Mouse (Mus musculus): Measurements from ENCODE around the gene Calm4.

Calm4 gene

DNA sequence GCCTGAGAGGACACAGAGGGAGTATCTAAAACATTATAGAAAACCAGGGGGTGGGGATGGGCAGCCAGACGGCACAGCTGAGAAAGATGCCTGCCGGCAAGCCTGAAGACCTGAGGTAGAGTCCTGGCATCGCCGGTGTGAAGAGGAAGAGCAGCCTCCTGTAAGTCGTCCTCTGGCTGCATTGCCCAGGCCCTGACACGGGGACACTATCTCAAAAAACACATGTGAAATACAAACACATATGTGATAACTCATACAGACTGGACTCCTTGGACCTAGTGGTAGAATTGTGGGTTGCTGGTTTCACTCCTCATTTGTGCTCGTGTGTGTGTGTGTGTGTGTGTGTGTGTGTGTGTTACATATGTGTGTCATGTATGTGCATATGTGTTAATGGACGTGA is 23.7 kb downstream of the Calm4 start:
- DNase-seq (ENCODE audit: low read depth, low spot score) = no peak

GRCm38 (mm10) chr13:3862325-3862724 is 24.8 kb downstream of the Calm4 start:
- no peak for DNase-seq (ENCODE audit: low read depth, low spot score)

- no peak for DNase-seq (ENCODE audit: low read depth, low spot score)
Observed at GRCm38 (mm10) chr13:3862922-3863580, 25.5 kb downstream of the Calm4 start.

- DNase-seq (ENCODE audit: low read depth, low spot score) = no peak
Observed at GRCm38 (mm10) chr13:3865648-3866354, 28.2 kb downstream of the Calm4 start.

DNA sequence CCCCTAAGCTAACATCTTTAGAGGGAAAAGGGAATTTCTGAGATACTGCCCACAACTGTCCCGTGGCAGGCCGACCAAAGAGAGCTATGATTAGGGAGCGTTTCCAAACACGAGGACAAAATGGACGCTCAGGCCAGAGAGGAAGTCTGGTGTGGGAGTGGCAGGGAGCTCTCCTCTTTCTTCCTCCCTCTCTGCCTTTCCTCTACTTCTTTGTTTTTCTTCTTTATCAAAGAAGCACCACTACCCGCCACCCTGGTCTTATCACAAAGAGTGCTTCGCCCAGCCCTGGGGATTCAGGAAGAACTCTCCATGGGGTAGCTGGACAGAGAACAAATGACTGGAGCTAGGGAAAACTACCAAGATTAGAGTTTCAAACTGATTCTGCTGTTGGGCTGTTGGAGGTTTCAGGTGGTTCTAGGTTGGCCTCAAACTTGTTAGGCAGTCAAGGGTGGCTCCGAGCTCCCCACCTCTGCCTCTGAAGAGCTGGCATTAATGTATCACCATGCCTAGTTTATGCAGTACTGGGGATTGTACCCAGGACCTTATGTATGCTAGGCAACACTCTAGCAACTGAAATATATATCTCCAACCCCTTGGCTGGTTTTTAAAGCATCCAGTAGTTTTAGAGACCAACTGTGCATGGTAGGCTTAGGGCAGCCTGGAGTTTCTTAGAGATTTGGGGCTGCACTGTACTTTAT is 28.9 kb downstream of the Calm4 start:
- no peak for DNase-seq (ENCODE audit: low read depth, low spot score)

GRCm38 (mm10) chr13:3867158-3867557 is 29.6 kb downstream of the Calm4 start:
- no peak for DNase-seq (ENCODE audit: low read depth, low spot score)

DNA sequence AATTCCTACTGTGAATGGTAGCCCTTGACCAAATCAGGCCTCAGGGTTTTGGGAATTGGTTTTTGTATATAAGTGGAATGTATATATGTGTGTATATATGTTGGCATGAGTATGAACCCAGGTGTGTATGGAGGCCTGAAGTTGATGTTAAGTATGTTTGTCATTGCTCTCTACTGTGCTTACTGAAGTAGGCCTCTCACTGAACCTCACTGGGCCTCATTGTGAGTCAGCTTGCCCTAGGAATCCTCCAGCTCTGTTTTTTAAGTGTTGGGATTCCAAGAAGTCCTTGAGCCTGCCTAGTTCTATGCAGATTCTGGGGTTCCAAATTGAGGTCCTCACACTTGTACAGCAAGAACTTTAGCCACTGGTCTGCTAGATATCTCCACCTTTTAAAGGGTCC is 32.3 kb downstream of the Calm4 start:
- no peak for DNase-seq (ENCODE audit: low read depth, low spot score)

DNA sequence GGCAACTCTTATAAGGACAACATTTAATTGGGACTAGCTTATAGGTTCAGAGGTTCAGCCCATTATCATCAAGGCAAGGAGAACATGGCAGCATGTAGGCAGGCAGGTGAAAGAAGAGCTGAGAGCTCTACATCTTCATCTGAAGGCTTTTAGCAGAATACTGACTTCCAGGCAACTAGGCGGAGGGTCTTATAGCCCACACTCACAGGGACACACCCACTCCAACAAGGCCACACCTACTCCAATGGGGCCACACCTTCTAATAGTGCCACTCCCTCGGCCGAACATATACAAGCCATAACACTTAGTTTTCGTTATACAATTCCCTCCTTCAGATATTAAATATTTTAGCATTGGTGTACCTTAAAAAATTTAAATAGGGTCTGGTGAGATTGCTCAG is 35.3 kb downstream of the Calm4 start:
- DNase-seq (ENCODE audit: low read depth, low spot score) = no peak

GRCm38 (mm10) chr13:3876448-3876847 is 38.9 kb downstream of the Calm4 start:
- no peak for DNase-seq (ENCODE audit: low read depth, low spot score)

DNA sequence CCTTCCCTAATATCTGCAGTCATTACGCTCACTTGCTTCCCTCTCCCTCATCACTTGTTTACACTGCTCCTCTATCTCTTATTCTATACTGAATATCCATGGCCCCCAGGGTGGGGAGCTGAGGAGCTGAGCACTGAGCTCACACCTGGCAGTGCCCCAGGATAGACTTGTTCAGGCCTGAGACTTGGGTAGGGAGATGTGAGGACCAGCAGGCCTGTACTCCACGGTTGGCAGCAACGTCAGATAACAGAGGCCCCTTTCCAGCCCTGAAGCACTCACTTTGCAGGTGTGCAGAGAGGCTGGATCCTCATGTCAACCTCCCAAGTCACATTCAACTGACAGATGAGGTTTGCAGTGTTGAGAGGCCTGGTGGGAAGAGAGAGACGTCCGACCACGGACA is 39.6 kb downstream of the Calm4 start:
- DNase-seq (ENCODE audit: low read depth, low spot score) = no peak

GRCm38 (mm10) chr13:3877679-3878220 is 40.2 kb downstream of the Calm4 start:
- DNase-seq (ENCODE audit: low read depth, low spot score) = no peak

DNA sequence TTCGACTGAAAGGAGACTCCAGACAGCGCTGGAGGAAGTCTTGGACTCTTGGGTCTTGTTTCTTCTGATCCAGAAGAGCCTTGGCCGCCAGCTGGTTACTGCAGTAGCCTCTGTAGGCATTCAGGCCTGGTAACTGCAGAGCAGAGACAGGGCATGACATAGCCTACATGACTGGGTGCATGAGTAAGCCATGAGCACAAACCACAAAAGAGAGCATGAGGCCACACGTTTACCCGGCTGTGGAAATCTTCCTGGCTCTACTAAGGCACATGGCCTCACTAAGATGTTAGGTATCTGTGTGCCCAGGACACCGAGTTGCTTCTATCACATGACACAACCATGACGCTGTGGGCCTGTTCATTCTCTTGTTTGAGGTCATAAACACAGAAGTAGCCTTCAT is 49.1 kb downstream of the Calm4 start:
- DNase-seq (ENCODE audit: low read depth, low spot score) = no peak
